Mouse (Mus musculus) T-helper 17 cell (primary cell): ENCODE measurements at regions not wholly inside any gene's neighbourhood (a gene's known extent, or its start where the extent isn't known, plus 50 kb on each side); places are given as distances from the start of the nearest gene placed in this dataset.
"Not testable (repeated sequence)": the region's sequence is repeated elsewhere in the genome, so short reads cannot be mapped to it uniquely, and the experiment has no call there.

Experiments used
- in situ Hi-C, 2 experiments: fragments of 300-600 bp; cut with MboI, MseI; formaldehyde crosslinking; loops; 1 replicate in 1 of 2; 2 replicates in 1 of 2; pipeline ENCODE4 v1.15.1; 2025; ENCODE audit warnings: high pct_unique_total_duplicates in 2 of 2

GRCm38 (mm10) chr5:109842186-109842978, 80.8 kb upstream of the Gm15446 start:
- in situ Hi-C loops: not testable (repeated sequence)

GRCm38 (mm10) chr5:109844236-109844635, 79.0 kb upstream of the Gm15446 start:
- in situ Hi-C loops: not testable (repeated sequence)

- in situ Hi-C loops: no loop called here
Observed at GRCm38 (mm10) chr5:109844753-109845186, 78.4 kb upstream of the Gm15446 start.

GRCm38 (mm10) chr5:109851225-109851624, 72.0 kb upstream of the Gm15446 start:
- in situ Hi-C loops: not testable (repeated sequence)

- in situ Hi-C loops: loop anchor here in 1 of 2 experiments (10.0 kb wide), 1 partner anchor 234 kb away; the partner anchor contains the start of genes Gm35315 and Plcxd1
Observed at GRCm38 (mm10) chr5:109860402-109860801, 62.8 kb upstream of the Gm15446 start.

GRCm38 (mm10) chr5:109864517-109864916, 58.7 kb upstream of the Gm15446 start:
- in situ Hi-C loops: loop anchor here in 1 of 2 experiments (10.0 kb wide), 1 partner anchor 230 kb away; the partner anchor contains the start of genes Gm35315 and Plcxd1

- in situ Hi-C loops: loop anchor here in 1 of 2 experiments (5.0 to 10.0 kb wide), 2 partner anchors 62 to 229 kb away; partner anchors contain the start of genes Gm35315 and Plcxd1
Observed at GRCm38 (mm10) chr5:109865628-109866027, 57.6 kb upstream of the Gm15446 start.

GRCm38 (mm10) chr5:109866337-109867126, 56.7 kb upstream of the Gm15446 start:
- in situ Hi-C loops: loop anchor here in 1 of 2 experiments (5.0 to 10.0 kb wide), 2 partner anchors 61 to 228 kb away; partner anchors contain the start of genes Gm35315 and Plcxd1

- in situ Hi-C loops: loop anchor here in 1 of 2 experiments (5.0 to 10.0 kb wide), 2 partner anchors 60 to 228 kb away; partner anchors contain the start of genes Gm35315 and Plcxd1
Observed at GRCm38 (mm10) chr5:109867221-109867620, 56.0 kb upstream of the Gm15446 start.
